Mouse (Mus musculus) midbrain, embryonic 14.5 days (tissue): Measurements from ENCODE around the gene Nrgn. TPM values are rescaled to one million over a fixed set of nuclear protein-coding genes. Genes with fewer than 3 reads are reported as not detected.

Experiments
- ATAC-seq: fragments of 200-750 bp; cut with Nextera tagmentation; 2 replicates; pipeline ENCODE4 v1.8.0; 2017; ENCODE audit warnings: moderate number of reproducible peaks, moderate library complexity; ENCODE audit not compliant: low FRiP score, low TSS enrichment
- DNase-seq: peaks from one replicate; pipeline ENCODE4 v3.0.0-alpha.2; 2015
- H3K27ac ChIP-seq: fragments of 300-500 bp; sonication (generic); replicated peaks from 2 replicates; pipeline ENCODE4 v1.5.1; 2014; ENCODE audit warnings: mild to moderate bottlenecking, low read depth, low read length, moderate library complexity
- H3K27me3 ChIP-seq: fragments of 300-500 bp; sonication (generic); 2 replicates; pipeline ENCODE4 v1.6.1; 2014; ENCODE audit warnings: low read length, control low read depth, mixed read lengths; ENCODE audit not compliant: control insufficient read depth, insufficient read depth
- H3K36me3 ChIP-seq: fragments of 300-500 bp; sonication (generic); 2 replicates; pipeline ENCODE4 v1.6.1; 2014; ENCODE audit warnings: low read length, control low read depth; ENCODE audit not compliant: control insufficient read depth, insufficient read depth
- H3K4me1 ChIP-seq: fragments of 300-500 bp; sonication (generic); 2 replicates; pipeline ENCODE4 v1.6.1; 2014; ENCODE audit warnings: mild to moderate bottlenecking, antibody characterized with exemption, low read length, control low read depth; ENCODE audit not compliant: control insufficient read depth, insufficient read depth
- H3K4me2 ChIP-seq: fragments of 300-500 bp; sonication (generic); 2 replicates; pipeline ENCODE4 v1.6.1; 2014; ENCODE audit warnings: mild to moderate bottlenecking, low read length, moderate library complexity
- H3K4me3 ChIP-seq: fragments of 300-500 bp; sonication (generic); replicated peaks from 2 replicates; pipeline ENCODE4 v1.5.1; 2014; ENCODE audit warnings: low read depth, low read length
- H3K9ac ChIP-seq: fragments of 300-500 bp; sonication (generic); replicated peaks from 2 replicates; pipeline ENCODE4 v1.6.1; 2014; ENCODE audit warnings: mild to moderate bottlenecking, low read length, moderate library complexity
- H3K9me3 ChIP-seq: fragments of 300-500 bp; sonication (generic); 2 replicates; pipeline ENCODE4 v1.6.1; 2016; ENCODE audit warnings: low read length, control low read depth, mixed read lengths; ENCODE audit not compliant: control insufficient read depth
- WGBS: fragments of 180-500 bp; shearing (Covaris S2); extraction: QIAGEN DNeasy Blood & Tissue Kit; methylation state at CpG from one replicate; pipeline ENCODE4 v1.1.7; 2014; 5-methylcytosine and 5-hydroxymethylcytosine counted together
- polyA plus RNA-seq: library from polyadenylated mRNA; unstranded; fragments of >200 nt; fragmentation: Nextera tagmentation; extraction: Ambion mirVana; gene quantifications from 2 replicates; pipeline ENCODE4 v1.2.1, GENCODE M21; 2014

The Nrgn gene
- polyA plus RNA-seq, 1 experiment from 2014 or later, result 4.0 TPM

DNA sequence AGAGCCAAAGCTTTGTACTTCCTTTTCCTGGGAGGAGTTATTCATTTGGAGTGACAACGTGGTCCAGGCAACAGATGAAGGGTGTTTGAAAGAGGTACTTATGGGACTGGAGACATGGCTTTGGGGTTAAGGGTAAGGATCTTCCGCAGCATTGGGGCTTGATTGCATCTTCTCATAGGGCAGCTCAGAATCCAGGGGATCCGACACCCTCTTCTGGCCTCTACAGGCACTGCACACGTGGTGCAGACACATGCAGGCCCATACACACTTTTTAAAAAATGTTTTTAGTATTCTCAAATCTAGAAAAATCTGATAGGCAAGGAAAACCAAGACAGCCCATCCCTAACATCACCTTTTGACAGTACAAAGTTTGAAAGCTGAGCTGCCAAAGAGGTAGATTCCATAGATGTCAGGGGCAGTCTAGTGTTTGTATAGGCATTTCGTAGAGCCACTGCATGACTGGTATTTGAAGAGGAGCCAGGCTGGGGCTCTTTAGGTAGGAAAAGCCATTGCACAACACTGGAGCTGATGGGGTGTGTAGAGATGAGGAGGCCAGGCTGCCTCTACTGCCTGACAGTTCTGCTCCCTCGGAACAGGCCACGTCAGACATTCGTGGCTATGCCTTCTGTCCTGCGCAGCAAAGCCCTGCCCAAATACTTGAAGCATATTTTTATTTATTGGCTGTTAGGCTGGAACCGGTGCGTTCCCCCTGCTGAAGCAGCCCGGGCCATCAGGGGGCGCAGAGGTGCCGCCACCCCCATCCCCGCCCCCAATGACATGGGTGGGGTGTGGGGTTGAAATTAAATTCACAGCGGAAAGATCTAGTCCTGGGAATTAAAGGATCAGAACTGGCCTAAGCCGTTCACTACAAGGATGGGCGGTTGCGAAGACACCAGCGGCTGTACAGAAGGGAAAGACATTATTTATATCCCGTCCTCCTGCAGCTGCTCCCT lies 26.0 kb downstream of the Nrgn start:
- H3K4me1 ChIP-seq, result peaks cover 16% of the 10 kb centered on the region; the same call in 1 of the 2 replicates
- no peak overlapping the region for H3K4me3 ChIP-seq
- DNase-seq (peak; percentile 29), ATAC-seq (no peak)
- H3K27ac ChIP-seq, result no peak overlapping the region
- H3K4me2 ChIP-seq, result no peak overlapping the region
- 20% methylated on average over 21 of the region's 21 CpGs for WGBS
- peaks cover 58% of the 10 kb centered on the region for H3K27me3 ChIP-seq
- no peaks in the 10 kb centered on the region for H3K9me3 ChIP-seq
- peaks cover 20% of the 10 kb centered on the region for H3K36me3 ChIP-seq
- H3K9ac ChIP-seq, result no peak overlapping the region

DNA sequence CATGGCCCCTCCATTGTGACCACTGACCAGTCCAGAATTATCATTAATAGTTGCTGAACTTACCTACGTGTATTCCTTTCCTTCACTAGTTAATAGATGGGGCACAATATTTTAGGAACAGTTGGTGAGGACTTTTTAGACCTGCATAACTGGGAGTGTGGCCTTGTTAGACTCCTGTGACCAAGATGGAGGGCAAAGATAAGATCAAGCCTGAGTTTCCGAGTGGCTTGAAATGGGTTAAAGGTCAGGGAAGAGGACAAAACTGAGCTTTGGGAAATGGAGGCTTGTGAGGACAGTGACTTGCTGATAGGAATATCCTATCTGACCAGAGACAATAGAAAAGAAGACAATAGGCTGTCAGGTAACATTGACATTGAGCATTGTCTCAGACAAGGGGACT lies 27.2 kb downstream of the Nrgn start:
- Histone ChIP-seq H3K9ac (no peak overlapping the region), H3K36me3 (peaks cover 28% of the 10 kb centered on the region), H3K4me2 (no peak overlapping the region), H3K4me1 (peaks cover 7% of the 10 kb centered on the region; the same call in 1 of the 2 replicates), H3K4me3 (no peak overlapping the region), H3K9me3 (no peaks in the 10 kb centered on the region), H3K27me3 (peaks cover 48% of the 10 kb centered on the region), H3K27ac (no peak overlapping the region)
- WGBS, result 91% methylated on average over 2 of the region's 2 CpGs
- ATAC-seq (no peak), DNase-seq (no peak)

DNA sequence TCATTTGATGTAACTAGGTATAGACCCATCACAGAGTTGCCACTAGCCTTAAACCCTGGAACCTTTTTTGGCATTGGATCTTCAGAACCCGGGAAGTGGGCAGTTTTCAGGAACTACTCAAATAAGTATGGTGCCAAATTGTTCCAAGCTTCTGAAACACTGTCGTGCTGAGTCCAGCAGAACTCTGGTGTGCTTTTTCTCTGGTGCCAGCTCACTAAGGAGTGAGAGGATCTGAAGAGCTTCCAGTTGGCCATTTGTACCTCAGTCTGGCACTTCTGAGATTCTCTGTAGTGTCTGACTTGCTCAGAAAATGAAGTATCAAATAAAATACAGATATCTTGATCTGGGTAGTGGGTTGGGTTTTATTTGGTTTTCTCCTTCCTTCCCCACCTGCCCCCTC lies 32.7 kb downstream of the Nrgn start:
- no peak for DNase-seq
- H3K4me2 ChIP-seq, result no peak overlapping the region
- 92% methylated on average over 2 of the region's 2 CpGs for WGBS

DNA sequence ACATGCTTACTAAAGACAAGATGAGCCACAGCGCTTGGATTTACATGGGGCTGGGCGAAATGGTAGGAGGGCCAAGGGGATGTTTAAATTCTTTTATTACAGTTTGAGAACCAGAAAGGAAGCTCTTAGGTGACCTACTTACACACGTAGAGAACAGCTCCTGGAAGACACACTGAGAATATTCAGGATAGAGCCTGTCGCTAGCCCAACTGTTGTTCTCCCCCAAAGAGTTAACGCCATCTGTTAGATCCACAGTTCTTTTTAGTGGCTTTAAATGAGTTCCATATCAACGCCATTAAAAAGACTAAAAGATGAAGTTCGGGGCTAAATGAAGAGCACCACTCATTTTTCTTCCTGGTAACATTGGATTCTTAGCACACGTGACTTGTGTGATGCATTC lies 33.7 kb downstream of the Nrgn start:
- no peak overlapping the region for H3K4me2 ChIP-seq
- H3K27ac ChIP-seq, result no peak overlapping the region
- H3K4me1 ChIP-seq, result no peaks in the 10 kb centered on the region
- no peaks in the 10 kb centered on the region for H3K9me3 ChIP-seq
- H3K4me3 ChIP-seq, result no peak overlapping the region
- DNase-seq, result no peak
- WGBS, result 92% methylated on average over 8 of the region's 8 CpGs
- ATAC-seq, result no peak
- peaks cover 38% of the 10 kb centered on the region for H3K36me3 ChIP-seq
- H3K27me3 ChIP-seq, result no peaks in the 10 kb centered on the region
- H3K9ac ChIP-seq, result no peak overlapping the region

More for the DNA sequence above, 32.7 kb downstream of the Nrgn start:
- H3K27me3 ChIP-seq, result no peaks in the 10 kb centered on the region
- no peak overlapping the region for H3K4me3 ChIP-seq
- H3K36me3 ChIP-seq, result peaks cover 45% of the 10 kb centered on the region
- H3K4me1 ChIP-seq, result no peaks in the 10 kb centered on the region
- ATAC-seq, result no peak
- no peaks in the 10 kb centered on the region for H3K9me3 ChIP-seq
- no peak overlapping the region for H3K27ac ChIP-seq
- no peak overlapping the region for H3K9ac ChIP-seq

DNA sequence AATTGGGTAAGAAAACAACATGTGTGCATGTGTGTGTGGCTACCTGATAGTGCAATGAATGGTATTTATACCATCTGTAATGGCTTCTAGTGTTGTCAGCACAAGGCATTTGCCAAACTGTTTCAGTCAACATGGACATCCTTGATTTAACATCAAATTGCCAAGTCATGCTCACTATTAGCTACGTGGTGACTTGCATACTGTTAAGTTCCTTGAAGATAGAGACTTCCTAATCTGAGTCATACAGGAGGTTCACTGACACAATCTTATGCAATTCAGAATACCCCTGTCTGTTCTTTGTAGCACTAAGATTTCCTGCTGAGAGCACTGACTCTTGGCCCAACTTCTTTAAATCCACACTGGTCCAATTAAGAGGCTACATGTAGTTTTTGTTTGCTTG lies 35.2 kb downstream of the Nrgn start:
- Histone ChIP-seq H3K9me3 (no peaks in the 10 kb centered on the region), H3K36me3 (peaks cover 27% of the 10 kb centered on the region)
- WGBS, result 70% methylated on average over 1 of the region's 1 CpGs

DNA sequence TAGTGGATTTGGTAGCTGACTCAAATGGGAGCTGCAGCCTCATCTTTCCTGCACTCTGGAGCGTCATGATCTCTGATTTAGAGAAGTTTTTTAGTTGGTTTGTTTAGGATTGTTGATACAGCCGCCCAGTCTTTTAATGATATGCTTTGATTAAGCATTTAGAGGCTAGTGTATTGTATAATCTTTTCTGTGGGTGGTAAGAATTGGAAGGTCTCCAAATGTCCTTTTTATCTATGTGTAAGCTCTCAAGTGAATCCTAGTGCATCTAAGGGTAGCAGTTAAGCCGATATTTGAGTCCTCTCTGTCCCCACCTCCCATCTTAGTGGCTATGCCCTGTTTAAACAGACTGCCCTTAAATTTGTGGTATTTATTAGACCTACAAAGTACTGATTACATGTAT lies 38.2 kb downstream of the Nrgn start:
- H3K27me3 ChIP-seq, result no peaks in the 10 kb centered on the region
- no peak for DNase-seq
- ATAC-seq, result no peak

More for the DNA sequence above, 35.2 kb downstream of the Nrgn start:
- no peaks in the 10 kb centered on the region for H3K27me3 ChIP-seq
- DNase-seq, result no peak
- H3K4me3 ChIP-seq, result no peak overlapping the region
- H3K9ac ChIP-seq, result no peak overlapping the region
- no peak for ATAC-seq
- H3K27ac ChIP-seq, result no peak overlapping the region
- no peak overlapping the region for H3K4me2 ChIP-seq
- H3K4me1 ChIP-seq, result no peaks in the 10 kb centered on the region

DNA sequence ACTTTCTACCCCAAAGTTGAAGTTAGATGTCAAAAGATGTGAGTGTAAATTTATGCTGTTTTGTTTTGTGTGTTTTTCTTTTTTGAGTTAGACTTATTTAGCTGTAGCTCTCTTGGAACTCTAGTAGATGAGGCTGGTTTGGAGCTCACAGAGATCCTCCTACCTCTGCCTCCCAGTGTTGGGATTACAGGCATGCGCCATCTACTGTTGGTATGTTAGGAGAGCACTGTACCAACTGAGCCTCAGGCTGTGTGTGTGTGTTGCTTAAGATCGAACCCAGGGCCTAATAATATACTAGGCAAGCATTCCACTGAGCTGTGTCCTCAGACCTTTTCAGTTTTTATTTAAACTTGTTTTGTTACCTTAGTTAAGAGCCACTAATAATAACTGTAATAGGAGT lies 40.6 kb downstream of the Nrgn start:
- WGBS, result 93% methylated on average over 2 of the region's 2 CpGs
- DNase-seq, result no peak
- no peaks in the 10 kb centered on the region for H3K9me3 ChIP-seq
- no peak overlapping the region for H3K9ac ChIP-seq
- no peak overlapping the region for H3K4me2 ChIP-seq
- ATAC-seq, result no peak
- H3K36me3 ChIP-seq, result no peaks in the 10 kb centered on the region
- no peak overlapping the region for H3K27ac ChIP-seq
- no peaks in the 10 kb centered on the region for H3K4me1 ChIP-seq
- no peak overlapping the region for H3K4me3 ChIP-seq
- H3K27me3 ChIP-seq, result no peaks in the 10 kb centered on the region

More for the DNA sequence above, 38.2 kb downstream of the Nrgn start:
- H3K9me3 ChIP-seq, result no peaks in the 10 kb centered on the region
- H3K9ac ChIP-seq, result no peak overlapping the region
- no peak overlapping the region for H3K4me2 ChIP-seq
- H3K27ac ChIP-seq, result no peak overlapping the region
- H3K4me1 ChIP-seq, result no peaks in the 10 kb centered on the region
- peaks cover 8% of the 10 kb centered on the region for H3K36me3 ChIP-seq
- 82% methylated on average over 3 of the region's 3 CpGs for WGBS
- H3K4me3 ChIP-seq, result no peak overlapping the region

DNA sequence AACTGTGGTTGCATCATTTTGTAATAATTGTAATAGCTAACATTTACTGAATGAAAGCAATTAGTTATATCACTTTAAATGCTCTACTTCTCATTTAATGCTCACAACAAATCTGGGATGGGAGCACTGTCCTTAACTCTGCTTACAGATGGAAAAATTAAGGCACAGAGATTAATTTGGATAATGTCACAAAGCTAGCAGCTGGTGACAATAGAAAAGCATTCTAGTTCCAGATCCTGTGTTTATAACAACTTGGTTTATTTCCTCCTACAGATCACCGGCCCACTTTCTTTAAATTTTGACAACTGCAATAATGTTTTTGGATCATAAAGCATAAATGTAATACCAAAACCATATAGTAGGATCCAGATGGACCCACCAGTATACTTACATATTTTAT lies 46.7 kb downstream of the Nrgn start:
- 96% methylated on average over 1 of the region's 1 CpGs for WGBS

DNA sequence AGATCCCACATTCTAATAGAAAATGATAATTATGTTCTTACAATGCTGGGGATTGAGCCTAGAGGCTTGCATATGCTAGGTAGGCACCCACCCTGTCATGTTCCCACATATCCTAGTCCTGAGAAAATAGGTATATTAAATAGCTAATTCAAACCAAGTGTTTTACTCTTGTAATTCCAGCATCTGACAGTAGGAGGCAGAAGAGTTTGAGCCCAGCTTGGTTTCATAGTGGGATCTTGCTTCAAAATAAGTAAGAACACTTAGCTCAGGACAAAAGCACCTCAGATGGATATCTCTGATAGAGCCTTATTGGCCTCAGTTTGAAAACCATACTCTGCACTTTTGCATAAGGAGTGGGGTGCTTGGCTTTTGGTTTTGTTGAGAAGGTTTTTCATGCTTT lies 48.4 kb downstream of the Nrgn start:
- no peak overlapping the region for H3K4me3 ChIP-seq
- H3K27ac ChIP-seq, result no peak overlapping the region
- H3K36me3 ChIP-seq, result 0 out of 2 replicates have a peak, but pooled peaks cover 4% of the 10 kb centered on the region
- DNase-seq (no peak), ATAC-seq (no peak)
- H3K9ac ChIP-seq, result no peak overlapping the region
- no peaks in the 10 kb centered on the region for H3K27me3 ChIP-seq
- no peak overlapping the region for H3K4me2 ChIP-seq
- H3K9me3 ChIP-seq, result no peaks in the 10 kb centered on the region
- H3K4me1 ChIP-seq, result no peaks in the 10 kb centered on the region

More for the DNA sequence above, 46.7 kb downstream of the Nrgn start:
- Histone ChIP-seq H3K9ac (no peak overlapping the region), H3K27ac (no peak overlapping the region), H3K27me3 (no peaks in the 10 kb centered on the region), H3K36me3 (no peaks in the 10 kb centered on the region), H3K4me2 (no peak overlapping the region), H3K4me1 (no peaks in the 10 kb centered on the region), H3K4me3 (no peak overlapping the region), H3K9me3 (no peaks in the 10 kb centered on the region)
- ATAC-seq (no peak), DNase-seq (no peak)
